Mouse (Mus musculus) spleen, adult 2 months (tissue): Measurements from ENCODE around the gene Tspan15.

Experiments used
- CTCF ChIP-seq: fragments of 200-500 bp; IDR thresholded peaks from 2 replicates; pipeline ENCODE4 v1.5.1; 2011; ENCODE audit warnings: mild to moderate bottlenecking, inconsistent platforms; ENCODE audit not compliant: insufficient read depth, insufficient read length, insufficient replicate concordance; ENCODE audit errors: extremely low read depth
- POLR2A ChIP-seq: fragments of 200-500 bp; IDR thresholded peaks from 2 replicates; pipeline ENCODE4 v1.6.1; 2011; ENCODE audit warnings: low read depth, low read length, inconsistent platforms

GRCm38 (mm10) chr10:62172841-62173553 is 58.1 kb downstream of the Tspan15 start:
- TF ChIP-seq POLR2A = no peak
- TF ChIP-seq CTCF = no peak
